8 mouse cellular contexts compared by ENCODE assay signal in genomic region chr19:46318586-46319378, GRCm38 (mm10). TPM values are rescaled to one million over a fixed set of nuclear protein-coding genes. Genes with fewer than 3 reads are reported as not detected.
DNase-seq lines count a peak whose midpoint lies in the region; ATAC-seq and TF ChIP-seq lines count a peak whose summit lies in the region.

No protein-coding gene starts in this region.

- WGBS in forebrain, postnatal 0 days: 11% methylated on average over 16 of the region's 16 CpGs
- 11% methylated on average over 15 of the region's 16 CpGs for WGBS in hindbrain, embryonic 16.5 days
- 12% methylated on average over 16 of the region's 16 CpGs for WGBS in midbrain, embryonic 10.5 days

- ATAC-seq in CD4-positive, CD25-positive, alpha-beta regulatory T cell, adult 4 months: no peak
- peak; percentile 70 for ATAC-seq in forebrain, postnatal 0 days
- ATAC-seq in hindbrain, embryonic 16.5 days: peak; percentile 35

- H3K4me1 ChIP-seq in forebrain, postnatal 0 days (ENCODE audit: insufficient read depth): peaks cover 30% of the 10 kb centered on the region
- peaks cover 63% of the 10 kb centered on the region for H3K4me1 ChIP-seq in hindbrain, embryonic 16.5 days (ENCODE audit: control insufficient read depth, insufficient read depth, low read depth, low read length)
- peaks cover 74% of the 10 kb centered on the region for H3K4me1 ChIP-seq in midbrain, embryonic 10.5 days

- H3K9ac ChIP-seq in forebrain, postnatal 0 days: 0 out of 2 replicates have a peak overlapping the region, but pooled peaks have one; percentile 59
- H3K9ac ChIP-seq in hindbrain, embryonic 16.5 days (ENCODE audit: low read depth, low read length): peak overlapping the region; percentile 19; the same call in 1 of the 2 replicates

- no peaks in the 10 kb centered on the region for H3K9me3 ChIP-seq in forebrain, postnatal 0 days (ENCODE audit: low read length)
- no peaks in the 10 kb centered on the region for H3K9me3 ChIP-seq in hindbrain, embryonic 16.5 days (ENCODE audit: control insufficient read depth, low read length)
- no peaks in the 10 kb centered on the region for H3K9me3 ChIP-seq in midbrain, embryonic 10.5 days (replicated peaks)

- 0 out of 2 replicates have a peak, but pooled peaks cover 17% of the 10 kb centered on the region for H3K27me3 ChIP-seq in forebrain, postnatal 0 days (ENCODE audit: insufficient read depth, low read length)
- H3K27me3 ChIP-seq in hindbrain, embryonic 16.5 days (replicated peaks; ENCODE audit: control insufficient read depth, insufficient read depth, low read length): peaks cover 25% of the 10 kb centered on the region
- H3K27me3 ChIP-seq in midbrain, embryonic 10.5 days (ENCODE audit: low read depth, poor library complexity, severe bottlenecking): peaks cover 100% of the 10 kb centered on the region

- peak; percentile 29 for DNase-seq in CD4-positive, CD25-positive, alpha-beta regulatory T cell, adult 2 months (ENCODE audit: low read depth, low spot score)
- peak; percentile 91 for DNase-seq in brain, embryonic 14.5 days (ENCODE audit: low read depth)
- DNase-seq in forebrain, postnatal 0 days: peak; percentile 89
- peak; percentile 87 to 94 for DNase-seq in left cerebral cortex, adult 9 months (ENCODE audit: low spot score in 2 of 2)
- DNase-seq in midbrain, embryonic 10.5 days (ENCODE audit: low spot score): peak; percentile 62
- DNase-seq in telencephalon, adult 2 months (ENCODE audit: low read depth, low spot score): peak; percentile 93

- no peak for TF ChIP-seq POLR2A in brain, embryonic 14.5 days (IDR thresholded peaks at IDR 0.05; ENCODE audit: borderline replicate concordance, extremely low read depth, insufficient read depth, insufficient read length, poor library complexity, severe bottlenecking)

- H3K36me3 ChIP-seq in forebrain, postnatal 0 days (ENCODE audit: insufficient read depth): peaks cover 15% of the 10 kb centered on the region
- H3K36me3 ChIP-seq in hindbrain, embryonic 16.5 days (ENCODE audit: control insufficient read depth, insufficient read depth, low read length): peaks cover 5% of the 10 kb centered on the region; the same call in 1 of the 2 replicates
- no peaks in the 10 kb centered on the region for H3K36me3 ChIP-seq in midbrain, embryonic 10.5 days

- peak overlapping the region; percentile 83 for H3K4me2 ChIP-seq in forebrain, postnatal 0 days (ENCODE audit: low read depth)
- H3K4me2 ChIP-seq in hindbrain, embryonic 16.5 days (ENCODE audit: low read length): peak overlapping the region; percentile 84

- H3K27ac ChIP-seq in forebrain, postnatal 0 days (ENCODE audit: low read depth, low read length): peak overlapping the region; percentile 54; the same call in 1 of the 2 replicates
- H3K27ac ChIP-seq in hindbrain, embryonic 16.5 days (ENCODE audit: low read depth, low read length): peak overlapping the region; percentile 63
- H3K27ac ChIP-seq in midbrain, embryonic 10.5 days (replicated peaks): no peak overlapping the region

- peak overlapping the region; percentile 64 for H3K4me3 ChIP-seq in forebrain, postnatal 0 days (ENCODE audit: low read depth, low read length)
- peak overlapping the region; percentile 55 for H3K4me3 ChIP-seq in hindbrain, embryonic 16.5 days (ENCODE audit: low read length)
- peak overlapping the region; percentile 34 for H3K4me3 ChIP-seq in midbrain, embryonic 10.5 days

- no peak for TF ChIP-seq CTCF in brain, embryonic 14.5 days (IDR thresholded peaks at IDR 0.05; ENCODE audit: borderline replicate concordance, extremely low read depth, insufficient read depth, insufficient read length)
- no peak for TF ChIP-seq CTCF in forebrain, postnatal 0 days (IDR thresholded peaks at IDR 0.05; ENCODE audit: low read depth)

RNA-seq across cellular contexts. Expression of gene Psd, which starts 8.2 kb away (rescaled TPM):
- 1 to 10 TPM; 3.8 to 6.5 TPM for polyA plus RNA-seq in CD4-positive, CD25-positive, alpha-beta regulatory T cell, adult 4 months (2017; shearing (Covaris generic))
- polyA plus RNA-seq in brain, embryonic 14.5 days (2012; rRNA removed): 292 and 297 TPM in 2 replicates
- total RNA-seq in forebrain, postnatal 0 days (2014; rRNA removed): 395 and 483 TPM in 2 replicates
- polyA plus RNA-seq in forebrain, postnatal 0 days (2015; fragmentation: Nextera tagmentation; extraction: Ambion mirVana): 158 and 178 TPM in 2 replicates
- polyA plus RNA-seq in hindbrain, embryonic 16.5 days (2015; fragmentation: Nextera tagmentation; extraction: Ambion mirVana): 99.1 and 112 TPM in 2 replicates
- 4.7 and 8.9 TPM in 2 replicates for polyA plus RNA-seq in midbrain, embryonic 10.5 days (2016; fragmentation: Nextera tagmentation; extraction: Ambion mirVana)

RNA-seq across cellular contexts. Expression of gene Fbxl15, which starts 9.2 kb away (rescaled TPM):
- polyA plus RNA-seq in CD4-positive, CD25-positive, alpha-beta regulatory T cell, adult 4 months (2017; shearing (Covaris generic)): 1 to 10 TPM; 5.1 TPM
- 37.1 and 45.9 TPM in 2 replicates for polyA plus RNA-seq in brain, embryonic 14.5 days (2012; rRNA removed)
- 37.2 and 54.8 TPM in 2 replicates for total RNA-seq in forebrain, postnatal 0 days (2014; rRNA removed)
- polyA plus RNA-seq in forebrain, postnatal 0 days (2015; fragmentation: Nextera tagmentation; extraction: Ambion mirVana): 50.3 and 59.1 TPM in 2 replicates
- 49.4 and 55.6 TPM in 2 replicates for polyA plus RNA-seq in hindbrain, embryonic 16.5 days (2015; fragmentation: Nextera tagmentation; extraction: Ambion mirVana)
- polyA plus RNA-seq in midbrain, embryonic 10.5 days (2016; fragmentation: Nextera tagmentation; extraction: Ambion mirVana): 24.6 and 25.0 TPM in 2 replicates

RNA-seq across cellular contexts. Expression of gene Nfkb2, which starts 14.7 kb away (rescaled TPM):
- polyA plus RNA-seq in CD4-positive, CD25-positive, alpha-beta regulatory T cell, adult 4 months (2017; shearing (Covaris generic)): 10 to 100 TPM; 17.3 to 18.8 TPM
- polyA plus RNA-seq in brain, embryonic 14.5 days (2012; rRNA removed): 3.9 and 4.3 TPM in 2 replicates
- 2.2 TPM in 2 replicates for total RNA-seq in forebrain, postnatal 0 days (2014; rRNA removed)
- 1.2 and 1.3 TPM in 2 replicates for polyA plus RNA-seq in forebrain, postnatal 0 days (2015; fragmentation: Nextera tagmentation; extraction: Ambion mirVana)
- polyA plus RNA-seq in hindbrain, embryonic 16.5 days (2015; fragmentation: Nextera tagmentation; extraction: Ambion mirVana): 2.4 and 3.3 TPM in 2 replicates
- 5.2 and 5.6 TPM in 2 replicates for polyA plus RNA-seq in midbrain, embryonic 10.5 days (2016; fragmentation: Nextera tagmentation; extraction: Ambion mirVana)

RNA-seq across cellular contexts. Expression of gene Cuedc2, which starts 19.7 kb away (rescaled TPM):
- 10 to 100 TPM; 56.3 to 62.6 TPM for polyA plus RNA-seq in CD4-positive, CD25-positive, alpha-beta regulatory T cell, adult 4 months (2017; shearing (Covaris generic))
- 206 and 246 TPM in 2 replicates for polyA plus RNA-seq in brain, embryonic 14.5 days (2012; rRNA removed)
- 214 and 275 TPM in 2 replicates for total RNA-seq in forebrain, postnatal 0 days (2014; rRNA removed)
- 388 and 443 TPM in 2 replicates for polyA plus RNA-seq in forebrain, postnatal 0 days (2015; fragmentation: Nextera tagmentation; extraction: Ambion mirVana)
- polyA plus RNA-seq in hindbrain, embryonic 16.5 days (2015; fragmentation: Nextera tagmentation; extraction: Ambion mirVana): 343 and 362 TPM in 2 replicates
- polyA plus RNA-seq in midbrain, embryonic 10.5 days (2016; fragmentation: Nextera tagmentation; extraction: Ambion mirVana): 239 and 249 TPM in 2 replicates

RNA-seq across cellular contexts. Expression of gene Mfsd13a, which starts 22.1 kb away (rescaled TPM):
- polyA plus RNA-seq in CD4-positive, CD25-positive, alpha-beta regulatory T cell, adult 4 months (2017; shearing (Covaris generic)): 10 to 100 TPM in 1 of 2 experiments, 1 to 10 TPM in 1; 3.8 to 10.5 TPM
- 16.1 and 18.2 TPM in 2 replicates for polyA plus RNA-seq in brain, embryonic 14.5 days (2012; rRNA removed)
- total RNA-seq in forebrain, postnatal 0 days (2014; rRNA removed): 4.1 and 5.3 TPM in 2 replicates
- polyA plus RNA-seq in forebrain, postnatal 0 days (2015; fragmentation: Nextera tagmentation; extraction: Ambion mirVana): 11.5 and 14.1 TPM in 2 replicates
- polyA plus RNA-seq in hindbrain, embryonic 16.5 days (2015; fragmentation: Nextera tagmentation; extraction: Ambion mirVana): 13.0 and 13.4 TPM in 2 replicates
- polyA plus RNA-seq in midbrain, embryonic 10.5 days (2016; fragmentation: Nextera tagmentation; extraction: Ambion mirVana): 9.1 and 10.1 TPM in 2 replicates

Comparison
In these comparisons a context has a peak if more than half of its experiments do, and no peak if none do; other contexts are left out.
1. DNase-seq: peak in every context shown above with its lines; median percentile 93 in telencephalon, adult 2 months; 91 in brain, embryonic 14.5 days; 90 in left cerebral cortex, adult 9 months; 89 in forebrain, postnatal 0 days; 62 in midbrain, embryonic 10.5 days; 29 in CD4-positive, CD25-positive, alpha-beta regulatory T cell, adult 2 months.
2. RNA of gene Psd, which starts 8.2 kb away (polyA plus RNA-seq): 292 to 297 TPM in brain, embryonic 14.5 days, 158 to 178 TPM in forebrain, postnatal 0 days and 99.1 to 112 TPM in hindbrain, embryonic 16.5 days; 3.8 to 6.5 TPM in CD4-positive, CD25-positive, alpha-beta regulatory T cell, adult 4 months and 4.7 to 8.9 TPM in midbrain, embryonic 10.5 days; every median in the first group is over 10 times any median in the second.
3. Peak in every context shown above with its lines, with median percentiles within 50 percentile points of each other: H3K4me3 ChIP-seq.